Mouse (Mus musculus) embryonic facial prominence, embryonic 15.5 days (tissue): ENCODE measurements around the gene Ttll13. TPM values are rescaled to one million over a fixed set of nuclear protein-coding genes. Genes with fewer than 3 reads are reported as not detected.

ENCODE experiments used
- polyA plus RNA-seq: library from polyadenylated mRNA; unstranded; fragments of >200 nt; fragmentation: Nextera tagmentation; extraction: Ambion mirVana; gene quantifications from 2 replicates; pipeline ENCODE4 v1.2.1, GENCODE M21; 2015

Gene Ttll13
- polyA plus RNA-seq, 1 experiment from 2014 or later = 1.6 TPM

Other genes starting within 250 kb of the Ttll13 start
- 22.0 and 22.9 TPM in 2 replicates for gene Zfp710, start 221.6 kb upstream of the Ttll13 start, polyA plus RNA-seq
- 546 and 574 TPM in 2 replicates for gene Idh2, start 131.0 kb upstream of the Ttll13 start, polyA plus RNA-seq
- gene Sema4b, start 59.5 kb upstream of the Ttll13 start, polyA plus RNA-seq = 23.0 and 25.2 TPM in 2 replicates
- 96.8 and 108 TPM in 2 replicates for gene Cib1, start 13.6 kb upstream of the Ttll13 start, polyA plus RNA-seq
- gene Gdpgp1, start 13.5 kb upstream of the Ttll13 start, polyA plus RNA-seq = 4.1 TPM in 2 replicates
- gene Ngrn, start 14.8 kb downstream of the Ttll13 start, polyA plus RNA-seq = 51.2 and 54.9 TPM in 2 replicates
- gene Vps33b, start 23.3 kb downstream of the Ttll13 start, polyA plus RNA-seq = 12.3 and 17.1 TPM in 2 replicates
- 109 TPM in 2 replicates for gene Prc1, start 48.1 kb downstream of the Ttll13 start, polyA plus RNA-seq
- 10.4 and 10.8 TPM in 2 replicates for gene Rccd1, start 78.1 kb downstream of the Ttll13 start, polyA plus RNA-seq
- gene Unc45a, start 94.6 kb downstream of the Ttll13 start, polyA plus RNA-seq = 55.6 and 57.7 TPM in 2 replicates
- gene Hddc3, start 96.7 kb downstream of the Ttll13 start, polyA plus RNA-seq = 22.9 and 25.4 TPM in 2 replicates
- 24.8 and 25.2 TPM in 2 replicates for gene Man2a2, start 125.0 kb downstream of the Ttll13 start, polyA plus RNA-seq
- gene Fes, start 141.6 kb downstream of the Ttll13 start, polyA plus RNA-seq = 16.4 and 16.7 TPM in 2 replicates
- gene Furin, start 159.1 kb downstream of the Ttll13 start, polyA plus RNA-seq = 16.0 and 16.7 TPM in 2 replicates